Mouse (Mus musculus): ENCODE measurements at regions not wholly inside any gene's neighbourhood (a gene's known extent, or its start where the extent isn't known, plus 50 kb on each side); places are given as distances from the start of the nearest gene placed in this dataset.

GRCm38 (mm10) chr7:133503946-133504345 is 98.0 kb downstream of the Tex36 start:
- TF ChIP-seq POLR2A (IDR thresholded peaks at IDR 0.05; ENCODE audit: low read depth, low read length): no peak
- no peak for TF ChIP-seq CTCF (conservative IDR thresholded peaks at IDR 0.05; ENCODE audit: insufficient read depth, insufficient read length, low read depth, low read length)
- Histone ChIP-seq H3K4me1 (ENCODE audit: control insufficient read depth, insufficient read depth, low read length) (no peaks in the 10 kb centered on the region; the same call in 1 of the 2 replicates), H3K36me3 (ENCODE audit: control insufficient read depth, insufficient read depth, low read length) (no peaks in the 10 kb centered on the region), H3K27ac (ENCODE audit: insufficient read depth, low read depth, low read length) (no peak overlapping the region), H3K27me3 (replicated peaks; ENCODE audit: control insufficient read depth, insufficient read depth, low read length) (no peaks in the 10 kb centered on the region), H3K4me3 (ENCODE audit: insufficient read depth, low read depth, low read length) (no peak overlapping the region)
- peak; percentile 79 for DNase-seq
- WGBS: 54% methylated on average over 5 of the region's 5 CpGs

GRCm38 (mm10) chr7:133502731-133503130 is 99.2 kb downstream of the Tex36 start:
- Histone ChIP-seq H3K4me3 (ENCODE audit: insufficient read depth, low read depth, low read length) (no peak overlapping the region), H3K27ac (ENCODE audit: insufficient read depth, low read depth, low read length) (no peak overlapping the region), H3K4me1 (ENCODE audit: control insufficient read depth, insufficient read depth, low read length) (no peaks in the 10 kb centered on the region), H3K27me3 (replicated peaks; ENCODE audit: control insufficient read depth, insufficient read depth, low read length) (no peaks in the 10 kb centered on the region), H3K36me3 (ENCODE audit: control insufficient read depth, insufficient read depth, low read length) (no peaks in the 10 kb centered on the region)
- no peak for DNase-seq
- TF ChIP-seq CTCF (conservative IDR thresholded peaks at IDR 0.05; ENCODE audit: insufficient read depth, insufficient read length, low read depth, low read length): no peak
- TF ChIP-seq POLR2A (IDR thresholded peaks at IDR 0.05; ENCODE audit: low read depth, low read length): no peak
- WGBS: 33% methylated on average over 4 of the region's 4 CpGs

- TF ChIP-seq CTCF (conservative IDR thresholded peaks at IDR 0.05; ENCODE audit: insufficient read depth, insufficient read length, low read depth, low read length) (no peak), POLR2A (IDR thresholded peaks at IDR 0.05; ENCODE audit: low read depth, low read length) (no peak)
- 95% methylated on average over 3 of the region's 3 CpGs for WGBS
These were observed 104.4 kb downstream of the Tex36 start for GRCm38 (mm10) chr7:133497551-133497950.

GRCm38 (mm10) chr7:133494982-133495550 is 106.9 kb downstream of the Tex36 start:
- TF ChIP-seq CTCF (conservative IDR thresholded peaks at IDR 0.05; ENCODE audit: insufficient read depth, insufficient read length, low read depth, low read length) (no peak), POLR2A (IDR thresholded peaks at IDR 0.05; ENCODE audit: low read depth, low read length) (no peak)

More at GRCm38 (mm10) chr7:133497551-133497950, 104.4 kb downstream of the Tex36 start:
- Histone ChIP-seq H3K27ac (ENCODE audit: insufficient read depth, low read depth, low read length) (no peak overlapping the region), H3K27me3 (replicated peaks; ENCODE audit: control insufficient read depth, insufficient read depth, low read length) (no peaks in the 10 kb centered on the region), H3K4me3 (ENCODE audit: insufficient read depth, low read depth, low read length) (no peak overlapping the region), H3K36me3 (ENCODE audit: control insufficient read depth, insufficient read depth, low read length) (no peaks in the 10 kb centered on the region), H3K4me1 (ENCODE audit: control insufficient read depth, insufficient read depth, low read length) (peaks cover 13% of the 10 kb centered on the region; the same call in 1 of the 2 replicates)
- no peak for DNase-seq

GRCm38 (mm10) chr7:133494256-133494981 is 107.5 kb downstream of the Tex36 start:
- H3K27ac ChIP-seq (ENCODE audit: insufficient read depth, low read depth, low read length): no peak overlapping the region
- no peaks in the 10 kb centered on the region for H3K36me3 ChIP-seq (ENCODE audit: control insufficient read depth, insufficient read depth, low read length)
- peaks cover 13% of the 10 kb centered on the region; the same call in 1 of the 2 replicates for H3K4me1 ChIP-seq (ENCODE audit: control insufficient read depth, insufficient read depth, low read length)
- TF ChIP-seq POLR2A (IDR thresholded peaks at IDR 0.05; ENCODE audit: low read depth, low read length): no peak
- TF ChIP-seq CTCF (conservative IDR thresholded peaks at IDR 0.05; ENCODE audit: insufficient read depth, insufficient read length, low read depth, low read length): no peak
- 70% methylated on average over 10 of the region's 10 CpGs for WGBS
- no peak overlapping the region for H3K4me3 ChIP-seq (ENCODE audit: insufficient read depth, low read depth, low read length)
- DNase-seq: peak; percentile 59
- no peaks in the 10 kb centered on the region for H3K27me3 ChIP-seq (replicated peaks; ENCODE audit: control insufficient read depth, insufficient read depth, low read length)

More at GRCm38 (mm10) chr7:133494982-133495550, 106.9 kb downstream of the Tex36 start:
- Histone ChIP-seq H3K4me1 (ENCODE audit: control insufficient read depth, insufficient read depth, low read length) (peaks cover 13% of the 10 kb centered on the region; the same call in 1 of the 2 replicates), H3K36me3 (ENCODE audit: control insufficient read depth, insufficient read depth, low read length) (no peaks in the 10 kb centered on the region), H3K27me3 (replicated peaks; ENCODE audit: control insufficient read depth, insufficient read depth, low read length) (no peaks in the 10 kb centered on the region), H3K4me3 (ENCODE audit: insufficient read depth, low read depth, low read length) (no peak overlapping the region), H3K27ac (ENCODE audit: insufficient read depth, low read depth, low read length) (no peak overlapping the region)
- 35% methylated on average over 8 of the region's 8 CpGs for WGBS
- peak; percentile 53 for DNase-seq

- peaks cover 13% of the 10 kb centered on the region; the same call in 1 of the 2 replicates for H3K4me1 ChIP-seq (ENCODE audit: control insufficient read depth, insufficient read depth, low read length)
- no peaks in the 10 kb centered on the region for H3K27me3 ChIP-seq (replicated peaks; ENCODE audit: control insufficient read depth, insufficient read depth, low read length)
- H3K4me3 ChIP-seq (ENCODE audit: insufficient read depth, low read depth, low read length): no peak overlapping the region
- no peak for DNase-seq
- no peak overlapping the region for H3K27ac ChIP-seq (ENCODE audit: insufficient read depth, low read depth, low read length)
- 50% methylated on average over 6 of the region's 6 CpGs for WGBS
- no peaks in the 10 kb centered on the region for H3K36me3 ChIP-seq (ENCODE audit: control insufficient read depth, insufficient read depth, low read length)
- no peak for TF ChIP-seq CTCF (conservative IDR thresholded peaks at IDR 0.05; ENCODE audit: insufficient read depth, insufficient read length, low read depth, low read length)
- no peak for TF ChIP-seq POLR2A (IDR thresholded peaks at IDR 0.05; ENCODE audit: low read depth, low read length)
These were observed 109.3 kb downstream of the Tex36 start for GRCm38 (mm10) chr7:133492626-133493025.

Measured in kidney, adult 2 months (tissue).